Mouse (Mus musculus) heart, postnatal 0 days (tissue): ENCODE measurements around the gene Ttll13. TPM values are rescaled to one million over a fixed set of nuclear protein-coding genes. Genes with fewer than 3 reads are reported as not detected.

Experiments
- ATAC-seq: fragments of 200-750 bp; cut with Nextera tagmentation; 2 replicates; pipeline ENCODE4 v1.8.0; 2017; ENCODE audit warnings: low read depth, moderate number of reproducible peaks, moderate library complexity; ENCODE audit not compliant: insufficient read depth
- DNase-seq: peaks from one replicate; pipeline ENCODE4 v3.0.0-alpha.2; 2016; ENCODE audit warnings: low spot score
- H3K27ac ChIP-seq: fragments of 300-500 bp; sonication (generic); 2 replicates; pipeline ENCODE4 v1.5.1; 2014; ENCODE audit warnings: low read depth, mild to moderate bottlenecking
- H3K27me3 ChIP-seq: fragments of 300-500 bp; sonication (generic); 2 replicates; pipeline ENCODE4 v1.6.1; 2014; ENCODE audit warnings: low read length, mixed read lengths; ENCODE audit not compliant: control insufficient read depth, insufficient read depth
- H3K36me3 ChIP-seq: fragments of 300-500 bp; sonication (generic); replicated peaks from 2 replicates; pipeline ENCODE4 v1.6.1; 2014; ENCODE audit warnings: low read length, mixed read lengths; ENCODE audit not compliant: control insufficient read depth, insufficient read depth
- H3K4me1 ChIP-seq: fragments of 300-500 bp; sonication (generic); 2 replicates; pipeline ENCODE4 v1.6.1; 2014; ENCODE audit warnings: antibody characterized with exemption; ENCODE audit not compliant: control insufficient read depth, insufficient read depth
- H3K4me2 ChIP-seq: fragments of 300-500 bp; sonication (generic); 2 replicates; pipeline ENCODE4 v1.6.1; 2014; ENCODE audit warnings: low read depth, mild to moderate bottlenecking, low read length, moderate library complexity
- H3K4me3 ChIP-seq: fragments of 300-500 bp; sonication (generic); 2 replicates; pipeline ENCODE4 v1.5.1; 2014; ENCODE audit warnings: low read depth, low read length
- H3K9ac ChIP-seq: fragments of 300-500 bp; sonication (generic); replicated peaks from 2 replicates; pipeline ENCODE4 v1.6.1; 2014; ENCODE audit warnings: low read depth, low read length, mixed read lengths
- H3K9me3 ChIP-seq: fragments of 300-500 bp; sonication (generic); replicated peaks from 2 replicates; pipeline ENCODE4 v1.6.1; 2016; ENCODE audit warnings: low read length; ENCODE audit not compliant: control insufficient read depth
- CTCF ChIP-seq: IDR thresholded peaks from 2 replicates; pipeline ENCODE4 v1.5.1; 2016; ENCODE audit warnings: antibody characterized with exemption, control low read depth, low read depth
- EP300 ChIP-seq: IDR thresholded peaks from 2 replicates; pipeline ENCODE4 v1.6.1; 2016; ENCODE audit warnings: antibody characterized with exemption, low read depth
- WGBS: fragments of 180-500 bp; shearing (Covaris S2); extraction: QIAGEN DNeasy Blood & Tissue Kit; methylation state at CpG from one replicate; pipeline ENCODE4 v1.1.7; 2014; 5-methylcytosine and 5-hydroxymethylcytosine counted together
- polyA plus RNA-seq: library from polyadenylated mRNA; unstranded; fragments of >200 nt; fragmentation: Nextera tagmentation; extraction: Ambion mirVana; gene quantifications from 2 replicates; pipeline ENCODE4 v1.2.1, GENCODE M21; 2015
- total RNA-seq: library from RNA; depleted of rRNA; stranded (reverse); fragments of >200 nt; gene quantifications from 2 replicates; pipeline ENCODE4 v1.2.3, GENCODE M21; 2014; ENCODE audit warnings: low replicate concordance

Ttll13 gene
- total and polyA plus RNA-seq, 2 experiments from 2014 or later = 0.98 TPM; not detected in 1

- Histone ChIP-seq H3K27me3 (no peaks in the 10 kb centered on the region), H3K4me3 (no peak overlapping the region), H3K4me1 (no peaks in the 10 kb centered on the region), H3K9me3 (no peaks in the 10 kb centered on the region), H3K36me3 (peaks cover 75% of the 10 kb centered on the region), H3K27ac (no peak overlapping the region), H3K4me2 (no peak overlapping the region), H3K9ac (no peak overlapping the region)
- WGBS = 91% methylated on average over 6 of the region's 6 CpGs
- ATAC-seq (no peak), DNase-seq (no peak)
- no peak for TF ChIP-seq CTCF
- TF ChIP-seq EP300 = no peak
Measured at GRCm38 (mm10) chr7:80285725-80286124, 39.5 kb downstream of the Ttll13 start.

- H3K4me1 ChIP-seq = no peaks in the 10 kb centered on the region
- DNase-seq (no peak), ATAC-seq (no peak)
- H3K27ac ChIP-seq = no peak overlapping the region
- no peak for TF ChIP-seq EP300
- no peak for TF ChIP-seq CTCF
- H3K27me3 ChIP-seq = no peaks in the 10 kb centered on the region
- H3K9ac ChIP-seq = no peak overlapping the region
- H3K36me3 ChIP-seq = peaks cover 73% of the 10 kb centered on the region
- 91% methylated on average over 10 of the region's 10 CpGs for WGBS
- H3K4me2 ChIP-seq = no peak overlapping the region
- H3K4me3 ChIP-seq = no peak overlapping the region
- H3K9me3 ChIP-seq = no peaks in the 10 kb centered on the region
Measured at GRCm38 (mm10) chr7:80287736-80288135, 41.6 kb downstream of the Ttll13 start.

GRCm38 (mm10) chr7:80294062-80294763, 48.0 kb downstream of the Ttll13 start, which contains the start of gene Prc1:
TSS of gene Prc1 (plus strand) at chr7:80294450.
- DNase-seq (peak; percentile 96), ATAC-seq (peak; percentile 99)
- peaks cover 15% of the 10 kb centered on the region for H3K36me3 ChIP-seq
- H3K27me3 ChIP-seq = no peaks in the 10 kb centered on the region
- H3K9ac ChIP-seq = peak within 1 kb of the TSS; percentile 79
- H3K4me2 ChIP-seq = peak within 1 kb of the TSS; percentile 90
- peak within 1 kb of the TSS; percentile 84 for H3K4me3 ChIP-seq
- TF ChIP-seq CTCF (no peak), EP300 (no peak)
- H3K4me1 ChIP-seq = no peaks in the 10 kb centered on the region; the same call in 1 of the 2 replicates
- H3K27ac ChIP-seq = peak within 1 kb of the TSS; percentile 82
- H3K9me3 ChIP-seq = no peaks in the 10 kb centered on the region
- WGBS = 0% methylated on average over 52 of the region's 52 CpGs

- Histone ChIP-seq H3K36me3 (peaks cover 10% of the 10 kb centered on the region; the same call in 1 of the 2 replicates), H3K4me1 (no peaks in the 10 kb centered on the region; the same call in 1 of the 2 replicates), H3K9me3 (no peaks in the 10 kb centered on the region), H3K4me3 (peak overlapping the region; percentile 84), H3K9ac (peak overlapping the region; percentile 79), H3K27ac (peak overlapping the region; percentile 82), H3K4me2 (peak overlapping the region; percentile 90), H3K27me3 (no peaks in the 10 kb centered on the region)
- DNase-seq = peak; percentile 27
- no peak for TF ChIP-seq EP300
- TF ChIP-seq CTCF = no peak
- WGBS = 7% methylated on average over 37 of the region's 37 CpGs
- peak; percentile 49 for ATAC-seq
Measured at GRCm38 (mm10) chr7:80294764-80295648, 48.8 kb downstream of the Ttll13 start.

GRCm38 (mm10) chr7:80296462-80296861, 50.3 kb downstream of the Ttll13 start:
- DNase-seq (no peak), ATAC-seq (no peak)
- TF ChIP-seq EP300 (no peak), CTCF (no peak)
- H3K4me2 ChIP-seq = 0 out of 2 replicates have a peak overlapping the region, but pooled peaks have one; percentile 15
- H3K27me3 ChIP-seq = no peaks in the 10 kb centered on the region
- peaks cover 7% of the 10 kb centered on the region for H3K36me3 ChIP-seq
- no peak overlapping the region for H3K27ac ChIP-seq
- H3K4me1 ChIP-seq = no peaks in the 10 kb centered on the region; the same call in 1 of the 2 replicates
- 90% methylated on average over 6 of the region's 6 CpGs for WGBS
- no peaks in the 10 kb centered on the region for H3K9me3 ChIP-seq
- H3K4me3 ChIP-seq = no peak overlapping the region
- H3K9ac ChIP-seq = no peak overlapping the region
